Mouse (Mus musculus): ENCODE results near the gene Thrb. TPM values are rescaled to one million over a fixed set of nuclear protein-coding genes. Genes with fewer than 3 reads are reported as not detected.

Gene Thrb
- 1.0 and 2.7 TPM in 2 replicates for polyA plus RNA-seq (2014; fragmentation: Nextera tagmentation; extraction: Ambion mirVana)

GRCm38 (mm10) chr14:17659686-17660328 is at the start of gene Thrb:
TSS of gene Thrb (plus strand) at chr14:17660261.
- no peaks in the 10 kb centered on the region for H3K36me3 ChIP-seq (replicated peaks; ENCODE audit: control insufficient read depth, insufficient read depth, low read depth, low read length)
- peak within 1 kb of the TSS; percentile 99 for H3K4me2 ChIP-seq (ENCODE audit: low read depth, low read length)
- peak within 1 kb of the TSS; percentile 65 for H3K4me3 ChIP-seq (ENCODE audit: low read depth, low read length)
- peak within 1 kb of the TSS; percentile 57 for H3K9ac ChIP-seq (replicated peaks; ENCODE audit: low read length)
- H3K4me1 ChIP-seq (ENCODE audit: control insufficient read depth, insufficient read depth, low read length): no peaks in the 10 kb centered on the region
- H3K9me3 ChIP-seq (replicated peaks; ENCODE audit: control insufficient read depth, low read length): no peaks in the 10 kb centered on the region
- WGBS: under 1% methylated on average over 23 of the region's 23 CpGs
- peak; percentile 40 for ATAC-seq (replicated peaks; ENCODE audit: insufficient number of reproducible peaks, low FRiP score, low TSS enrichment, low read depth)
- no peak within 1 kb of the TSS for H3K27ac ChIP-seq (replicated peaks; ENCODE audit: low read depth, low read length)
- peaks cover 11% of the 10 kb centered on the region for H3K27me3 ChIP-seq (ENCODE audit: control insufficient read depth, insufficient read depth, low read length)
- peak; percentile 9 for DNase-seq (ENCODE audit: low spot score)

GRCm38 (mm10) chr14:17621671-17622070 is 38.4 kb upstream of the Thrb start:
- no peaks in the 10 kb centered on the region for H3K27me3 ChIP-seq (ENCODE audit: control insufficient read depth, insufficient read depth, low read length)
- WGBS: 74% methylated on average over 3 of the region's 3 CpGs
- ATAC-seq (replicated peaks; ENCODE audit: insufficient number of reproducible peaks, low FRiP score, low TSS enrichment, low read depth): no peak
- no peak overlapping the region for H3K4me3 ChIP-seq (ENCODE audit: low read depth, low read length)
- no peak overlapping the region for H3K9ac ChIP-seq (replicated peaks; ENCODE audit: low read length)
- no peaks in the 10 kb centered on the region for H3K9me3 ChIP-seq (replicated peaks; ENCODE audit: control insufficient read depth, low read length)
- H3K4me1 ChIP-seq (ENCODE audit: control insufficient read depth, insufficient read depth, low read length): no peaks in the 10 kb centered on the region
- no peak overlapping the region for H3K4me2 ChIP-seq (ENCODE audit: low read depth, low read length)
- H3K36me3 ChIP-seq (replicated peaks; ENCODE audit: control insufficient read depth, insufficient read depth, low read depth, low read length): no peaks in the 10 kb centered on the region
- no peak for DNase-seq (ENCODE audit: low spot score)
- no peak overlapping the region for H3K27ac ChIP-seq (replicated peaks; ENCODE audit: low read depth, low read length)

- Histone ChIP-seq H3K4me1 (ENCODE audit: control insufficient read depth, insufficient read depth, low read length) (no peaks in the 10 kb centered on the region), H3K9ac (replicated peaks; ENCODE audit: low read length) (no peak overlapping the region), H3K4me3 (ENCODE audit: low read depth, low read length) (no peak overlapping the region), H3K27me3 (ENCODE audit: control insufficient read depth, insufficient read depth, low read length) (no peaks in the 10 kb centered on the region), H3K27ac (replicated peaks; ENCODE audit: low read depth, low read length) (no peak overlapping the region), H3K9me3 (replicated peaks; ENCODE audit: control insufficient read depth, low read length) (no peaks in the 10 kb centered on the region), H3K4me2 (ENCODE audit: low read depth, low read length) (no peak overlapping the region), H3K36me3 (replicated peaks; ENCODE audit: control insufficient read depth, insufficient read depth, low read depth, low read length) (no peaks in the 10 kb centered on the region)
- DNase-seq (ENCODE audit: low spot score): no peak
- no peak for ATAC-seq (replicated peaks; ENCODE audit: insufficient number of reproducible peaks, low FRiP score, low TSS enrichment, low read depth)
- 68% methylated on average over 2 of the region's 2 CpGs for WGBS
These were observed 36.1 kb upstream of the Thrb start for GRCm38 (mm10) chr14:17623936-17624335.

- no peaks in the 10 kb centered on the region for H3K4me1 ChIP-seq (ENCODE audit: control insufficient read depth, insufficient read depth, low read length)
- DNase-seq (ENCODE audit: low spot score) (no peak), ATAC-seq (replicated peaks; ENCODE audit: insufficient number of reproducible peaks, low FRiP score, low TSS enrichment, low read depth) (no peak)
- no peak overlapping the region for H3K27ac ChIP-seq (replicated peaks; ENCODE audit: low read depth, low read length)
- no peak overlapping the region for H3K9ac ChIP-seq (replicated peaks; ENCODE audit: low read length)
- no peak overlapping the region for H3K4me2 ChIP-seq (ENCODE audit: low read depth, low read length)
- no peaks in the 10 kb centered on the region for H3K36me3 ChIP-seq (replicated peaks; ENCODE audit: control insufficient read depth, insufficient read depth, low read depth, low read length)
- no peak overlapping the region for H3K4me3 ChIP-seq (ENCODE audit: low read depth, low read length)
- H3K9me3 ChIP-seq (replicated peaks; ENCODE audit: control insufficient read depth, low read length): no peaks in the 10 kb centered on the region
- no peaks in the 10 kb centered on the region for H3K27me3 ChIP-seq (ENCODE audit: control insufficient read depth, insufficient read depth, low read length)
- WGBS: 68% methylated on average over 5 of the region's 5 CpGs
These were observed 30.8 kb upstream of the Thrb start for GRCm38 (mm10) chr14:17629215-17629614.

- Histone ChIP-seq H3K9ac (replicated peaks; ENCODE audit: low read length) (0 out of 2 replicates have a peak overlapping the region, but pooled peaks have one; percentile 18), H3K27me3 (ENCODE audit: control insufficient read depth, insufficient read depth, low read length) (no peaks in the 10 kb centered on the region), H3K4me2 (ENCODE audit: low read depth, low read length) (peak overlapping the region; percentile 33), H3K4me3 (ENCODE audit: low read depth, low read length) (peak overlapping the region; percentile 8; the same call in 1 of the 2 replicates), H3K4me1 (ENCODE audit: control insufficient read depth, insufficient read depth, low read length) (no peaks in the 10 kb centered on the region), H3K9me3 (replicated peaks; ENCODE audit: control insufficient read depth, low read length) (no peaks in the 10 kb centered on the region), H3K36me3 (replicated peaks; ENCODE audit: control insufficient read depth, insufficient read depth, low read depth, low read length) (no peaks in the 10 kb centered on the region), H3K27ac (replicated peaks; ENCODE audit: low read depth, low read length) (no peak overlapping the region)
- 2% methylated on average over 19 of the region's 19 CpGs for WGBS
- DNase-seq (ENCODE audit: low spot score): peak; percentile 8
- peak; percentile 88 for ATAC-seq (replicated peaks; ENCODE audit: insufficient number of reproducible peaks, low FRiP score, low TSS enrichment, low read depth)
These were observed 27.1 kb upstream of the Thrb start for GRCm38 (mm10) chr14:17632887-17633522.

GRCm38 (mm10) chr14:17636971-17637370 is 23.1 kb upstream of the Thrb start:
- Histone ChIP-seq H3K27me3 (ENCODE audit: control insufficient read depth, insufficient read depth, low read length) (no peaks in the 10 kb centered on the region), H3K27ac (replicated peaks; ENCODE audit: low read depth, low read length) (no peak overlapping the region), H3K9ac (replicated peaks; ENCODE audit: low read length) (no peak overlapping the region), H3K4me2 (ENCODE audit: low read depth, low read length) (no peak overlapping the region), H3K36me3 (replicated peaks; ENCODE audit: control insufficient read depth, insufficient read depth, low read depth, low read length) (no peaks in the 10 kb centered on the region), H3K4me3 (ENCODE audit: low read depth, low read length) (no peak overlapping the region), H3K9me3 (replicated peaks; ENCODE audit: control insufficient read depth, low read length) (no peaks in the 10 kb centered on the region), H3K4me1 (ENCODE audit: control insufficient read depth, insufficient read depth, low read length) (no peaks in the 10 kb centered on the region)
- no peak for ATAC-seq (replicated peaks; ENCODE audit: insufficient number of reproducible peaks, low FRiP score, low TSS enrichment, low read depth)
- no peak for DNase-seq (ENCODE audit: low spot score)
- whole genome bisulfite sequencing: 64% methylated on average over 3 of the region's 3 CpGs

- Histone ChIP-seq H3K9me3 (replicated peaks; ENCODE audit: control insufficient read depth, low read length) (no peaks in the 10 kb centered on the region), H3K27ac (replicated peaks; ENCODE audit: low read depth, low read length) (no peak overlapping the region), H3K9ac (replicated peaks; ENCODE audit: low read length) (no peak overlapping the region), H3K4me3 (ENCODE audit: low read depth, low read length) (no peak overlapping the region), H3K4me2 (ENCODE audit: low read depth, low read length) (no peak overlapping the region), H3K4me1 (ENCODE audit: control insufficient read depth, insufficient read depth, low read length) (no peaks in the 10 kb centered on the region), H3K27me3 (ENCODE audit: control insufficient read depth, insufficient read depth, low read length) (no peaks in the 10 kb centered on the region), H3K36me3 (replicated peaks; ENCODE audit: control insufficient read depth, insufficient read depth, low read depth, low read length) (no peaks in the 10 kb centered on the region)
- 62% methylated on average over 3 of the region's 3 CpGs for WGBS
- no peak for DNase-seq (ENCODE audit: low spot score)
- no peak for ATAC-seq (replicated peaks; ENCODE audit: insufficient number of reproducible peaks, low FRiP score, low TSS enrichment, low read depth)
These were observed 18.3 kb upstream of the Thrb start for GRCm38 (mm10) chr14:17641770-17642169.

- no peak overlapping the region for H3K4me3 ChIP-seq (ENCODE audit: low read depth, low read length)
- no peaks in the 10 kb centered on the region for H3K4me1 ChIP-seq (ENCODE audit: control insufficient read depth, insufficient read depth, low read length)
- no peak overlapping the region for H3K27ac ChIP-seq (replicated peaks; ENCODE audit: low read depth, low read length)
- ATAC-seq (replicated peaks; ENCODE audit: insufficient number of reproducible peaks, low FRiP score, low TSS enrichment, low read depth) (no peak), DNase-seq (ENCODE audit: low spot score) (no peak)
- 88% methylated on average over 5 of the region's 5 CpGs for WGBS
- no peak overlapping the region for H3K9ac ChIP-seq (replicated peaks; ENCODE audit: low read length)
- H3K4me2 ChIP-seq (ENCODE audit: low read depth, low read length): no peak overlapping the region
- H3K27me3 ChIP-seq (ENCODE audit: control insufficient read depth, insufficient read depth, low read length): peaks cover 3% of the 10 kb centered on the region
- no peaks in the 10 kb centered on the region for H3K9me3 ChIP-seq (replicated peaks; ENCODE audit: control insufficient read depth, low read length)
- no peaks in the 10 kb centered on the region for H3K36me3 ChIP-seq (replicated peaks; ENCODE audit: control insufficient read depth, insufficient read depth, low read depth, low read length)
These were observed 5.0 kb upstream of the Thrb start for GRCm38 (mm10) chr14:17655084-17655483.
